Mouse (Mus musculus) MEL (cell line): ENCODE measurements at regions not wholly inside any gene's neighbourhood (a gene's known extent, or its start where the extent isn't known, plus 50 kb on each side); places are given as distances from the start of the nearest gene placed in this dataset.

Source experiments
- CTCF ChIP-seq, 3 experiments: IDR thresholded peaks in 2 of 3; conservative IDR thresholded peaks in 1 of 3; 2 replicates each; pipeline ENCODE4 v1.5.1; 2011 to 2012; ENCODE audit warnings: low read length in 3 of 3, low read depth in 2 of 3, mild to moderate bottlenecking in 2 of 3, improper control_type of control experiment in 1 of 3, inconsistent platforms in 1 of 3, mixed read lengths in 1 of 3, moderate library complexity in 1 of 3; ENCODE audit not compliant: control insufficient read depth in 1 of 3, insufficient read depth in 1 of 3, poor library complexity in 1 of 3, severe bottlenecking in 1 of 3
- MXI1 ChIP-seq: IDR thresholded peaks from 2 replicates; pipeline ENCODE4 v1.6.1; 2011; ENCODE audit warnings: mild to moderate bottlenecking, low read depth, low read length, improper control_type of control experiment

DNA sequence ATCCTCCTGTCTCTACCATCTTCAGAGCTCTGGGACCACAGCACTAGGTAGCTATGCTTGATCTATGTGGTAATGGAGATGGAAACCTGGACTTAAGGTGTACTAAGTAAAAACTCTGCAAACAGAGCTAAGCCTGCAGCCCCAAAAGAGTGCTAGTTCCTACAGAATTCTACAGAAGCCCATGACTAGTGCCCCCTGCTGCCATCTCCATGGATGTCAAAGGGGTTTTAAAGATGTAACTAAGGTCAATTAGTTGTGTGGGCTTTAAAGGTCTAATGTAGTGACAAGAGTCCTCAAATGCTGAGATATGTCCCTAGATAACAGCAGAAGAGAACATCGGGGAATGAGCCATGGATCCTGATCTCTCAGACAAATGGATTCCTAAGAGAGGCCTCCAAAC is 212.1 kb downstream of the Trib2 start:
- TF ChIP-seq MXI1 (no peak), CTCF (IDR thresholded peaks at IDR 0.05 in 2 of 3, conservative IDR thresholded peaks at IDR 0.05 in 1 of 3; ENCODE audit: control insufficient read depth in 1 of 3, insufficient read depth in 1 of 3, low read depth in 2 of 3, low read length in 3 of 3, poor library complexity in 1 of 3, severe bottlenecking in 1 of 3) (no peak)
